Mouse (Mus musculus) T-cell, adult 2 months (primary cell): ENCODE data around the gene Zdhhc5.
"Not testable (repeated sequence)": the region's sequence is repeated elsewhere in the genome, so short reads cannot be mapped to it uniquely, and the experiment has no call there.

Experiments used
- DNase-seq: peaks from one replicate; pipeline ENCODE4 v3.0.0; 2022; ENCODE audit warnings: low spot score

Gene Zdhhc5

GRCm38 (mm10) chr2:84695007-84695695, 19.8 kb downstream of the Zdhhc5 start:
- DNase-seq: no peak

- no peak for DNase-seq
Observed at GRCm38 (mm10) chr2:84690050-84690449, 24.9 kb downstream of the Zdhhc5 start.

GRCm38 (mm10) chr2:84688080-84688844, 26.7 kb downstream of the Zdhhc5 start:
- no peak for DNase-seq

GRCm38 (mm10) chr2:84682605-84683183, 32.3 kb downstream of the Zdhhc5 start:
- no peak for DNase-seq

GRCm38 (mm10) chr2:84679016-84679415, 36.0 kb downstream of the Zdhhc5 start, which contains the start of gene Tmx2:
Gene Tmx2 (minus strand): TSS chr2:84679140.
- no peak for DNase-seq

- DNase-seq: peak; percentile 96
Observed at GRCm38 (mm10) chr2:84677968-84678880, 36.8 kb downstream of the Zdhhc5 start, which contains the start of the genes Gm28635 and Med19. Gene Gm28635 (minus strand): TSS chr2:84678041. Gene Med19 (plus strand): TSS chr2:84678402.

GRCm38 (mm10) chr2:84677270-84677967, 37.6 kb downstream of the Zdhhc5 start:
- no peak for DNase-seq

GRCm38 (mm10) chr2:84671535-84671934, 43.4 kb downstream of the Zdhhc5 start:
- not testable (repeated sequence) for DNase-seq

GRCm38 (mm10) chr2:84670569-84670933, 44.4 kb downstream of the Zdhhc5 start, which contains the start of gene Selenoh:
Gene Selenoh (minus strand): TSS chr2:84670770.
- DNase-seq: peak; percentile 89

GRCm38 (mm10) chr2:84669828-84670568, 45.0 kb downstream of the Zdhhc5 start:
- DNase-seq: no peak

GRCm38 (mm10) chr2:84666081-84666480, 48.9 kb downstream of the Zdhhc5 start:
- DNase-seq: no peak

GRCm38 (mm10) chr2:84662866-84663265, 52.1 kb downstream of the Zdhhc5 start:
- peak; percentile 45 for DNase-seq

- peak; percentile 59 for DNase-seq
Observed at GRCm38 (mm10) chr2:84660253-84660652, 54.7 kb downstream of the Zdhhc5 start.

- no peak for DNase-seq
Observed at GRCm38 (mm10) chr2:84658806-84659205, 56.2 kb downstream of the Zdhhc5 start, which contains the start of gene Btbd18. Gene Btbd18 (plus strand): TSS chr2:84659079.

- no peak for DNase-seq
Observed at GRCm38 (mm10) chr2:84655864-84656263, 59.1 kb downstream of the Zdhhc5 start.

- no peak for DNase-seq
Observed at GRCm38 (mm10) chr2:84653354-84653753, 61.6 kb downstream of the Zdhhc5 start.

- DNase-seq: no peak
Observed at GRCm38 (mm10) chr2:84650464-84651195, 64.3 kb downstream of the Zdhhc5 start, which contains the start of gene Ctnnd1. Gene Ctnnd1 (minus strand): TSS chr2:84650765.

GRCm38 (mm10) chr2:84649674-84650073, 65.3 kb downstream of the Zdhhc5 start:
- DNase-seq: no peak

- no peak for DNase-seq
Observed at GRCm38 (mm10) chr2:84648369-84648768, 66.6 kb downstream of the Zdhhc5 start.
